Mouse (Mus musculus) B cell, adult (primary cell): ENCODE measurements around the gene Xcr1. TPM values are rescaled to one million over a fixed set of nuclear protein-coding genes. Genes with fewer than 3 reads are reported as not detected.

Experiments
- total RNA-seq: library from RNA; stranded (reverse); gene quantifications from 4 replicates; pipeline ENCODE4 v1.2.4, GENCODE M21; 2023; ENCODE audit not compliant: inconsistent age

Xcr1 gene
- total RNA-seq = 0.10 to 0.22 TPM in 2 of 4 replicates, not detected in the others

GRCm38 (mm10) chr9:123861929-123862328 is at the start of gene Xcr1:
TSS of gene Xcr1 (minus strand) at chr9:123862029.

DNA sequence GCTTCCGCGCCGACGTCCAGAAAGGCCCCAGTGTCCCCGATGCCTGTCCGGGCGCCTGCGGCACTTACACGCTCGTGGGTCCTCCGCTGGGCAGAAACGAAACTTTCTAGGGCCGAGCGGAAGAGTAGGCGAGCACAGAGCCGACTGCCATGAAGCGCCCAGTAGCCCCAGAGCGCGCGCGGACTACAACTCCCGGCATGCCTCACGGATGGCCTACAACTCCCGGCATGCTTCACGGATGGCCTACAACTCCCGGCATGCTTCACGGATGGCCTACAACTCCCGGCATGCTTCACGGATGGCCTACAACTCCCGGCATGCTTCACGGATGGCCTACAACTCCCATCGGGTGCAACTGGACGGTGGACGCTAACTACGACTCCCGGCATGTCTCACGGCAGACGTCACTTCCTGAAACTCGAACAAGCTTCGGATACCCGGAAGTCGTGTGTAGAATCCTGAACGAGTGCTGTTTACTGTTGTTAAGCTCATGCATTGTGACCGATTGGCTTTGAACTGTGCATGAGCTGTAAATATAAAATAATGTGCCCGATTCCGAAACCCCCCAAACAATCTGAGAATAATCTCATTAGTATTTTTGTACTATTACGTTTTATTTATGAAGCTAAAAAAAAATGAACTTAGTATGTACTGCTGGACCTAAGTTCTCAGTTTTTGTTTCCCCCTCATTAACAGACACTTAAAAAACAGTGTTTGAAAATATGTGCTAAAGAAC is 9.9 kb downstream of the Xcr1 start, which contains the start of gene Fyco1:
Gene Fyco1 (minus strand): TSS at position 187 of the 736 bp plus-strand sequence.

GRCm38 (mm10) chr9:123806267-123806666 is 55.6 kb downstream of the Xcr1 start, which contains the start of gene Cxcr6:
TSS of gene Cxcr6 (plus strand) at chr9:123806475.

Other genes with a start within 250 kb of the Xcr1 start
- not detected in 4 replicates for gene Slc6a20b, start 229.5 kb downstream of the Xcr1 start, total RNA-seq
- 0.58 to 1.3 TPM (median 1.2 TPM) in 4 replicates for gene Ccr9, start 183.6 kb downstream of the Xcr1 start, total RNA-seq
- gene Slc6a20a, start 183.1 kb downstream of the Xcr1 start, total RNA-seq = not detected in 4 replicates
- 197 to 249 TPM (median 240 TPM) in 4 replicates for gene Lztfl1, start 144.3 kb downstream of the Xcr1 start, total RNA-seq
- 0.27 TPM in 1 of 4 replicates, not detected in the others for gene Cxcr6, start 55.6 kb downstream of the Xcr1 start, total RNA-seq
- gene Fyco1, start 10.1 kb downstream of the Xcr1 start, total RNA-seq = 37.9 to 46.3 TPM (median 41.0 TPM) in 4 replicates
- gene Ccr1, start 106.7 kb upstream of the Xcr1 start, total RNA-seq = 1.6 to 2.8 TPM (median 2.3 TPM) in 4 replicates
- not detected in 4 replicates for gene Ccr1l1, start 116.4 kb upstream of the Xcr1 start, total RNA-seq
- gene Ccr3, start 159.9 kb upstream of the Xcr1 start, total RNA-seq = 0.74 to 1.6 TPM (median 1.0 TPM) in 4 replicates
- gene Ccr2, start 239.9 kb upstream of the Xcr1 start, total RNA-seq = 0.22 to 0.57 TPM (median 0.42 TPM) in 4 replicates